Mouse (Mus musculus): ENCODE data around the gene Shc1. TPM values are rescaled to one million over a fixed set of nuclear protein-coding genes. Genes with fewer than 3 reads are reported as not detected.

Gene Shc1
- total and polyA plus RNA-seq, 3 experiments = 49.2 to 79.8 TPM; not detected in 1

DNA sequence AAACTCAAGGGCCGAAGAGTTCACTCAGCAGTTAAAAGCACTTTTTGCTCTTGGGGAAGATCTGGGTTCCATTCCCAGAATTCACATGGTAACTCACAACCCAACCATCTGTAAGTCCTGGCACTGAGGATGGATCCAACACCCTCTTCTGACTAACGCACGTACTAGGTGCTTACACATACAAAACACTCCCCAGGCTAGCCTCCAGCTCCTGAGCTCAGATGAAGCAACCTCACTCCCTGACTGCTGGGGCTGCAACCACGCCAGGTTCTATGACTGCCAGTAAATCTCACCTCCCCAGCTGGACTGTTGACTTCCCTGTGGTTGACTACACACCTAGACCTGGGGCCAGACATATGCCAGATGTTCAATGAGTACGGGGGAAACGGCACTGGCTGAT is 11.4 kb upstream of the Shc1 start:
- Histone ChIP-seq H3K27me3 (ENCODE audit: control insufficient read depth in 1 of 2, insufficient read depth in 2 of 2, low read length in 2 of 2) (no peaks in the 10 kb centered on the region), H3K36me3 (ENCODE audit: control insufficient read depth in 1 of 2, insufficient read depth in 2 of 2, low read length in 2 of 2) (peaks cover 7 to 11% of the 10 kb centered on the region in 2 experiments; a peak in 3 of 4 replicates), H3K4me1 (ENCODE audit: control insufficient read depth in 1 of 2, insufficient read depth in 2 of 2, low read length in 2 of 2) (peaks cover 0 to 6% of the 10 kb centered on the region in 2 experiments; a peak in 2 of 4 replicates), H3K9ac (ENCODE audit: control insufficient read depth, low read depth, low read length, poor library complexity, severe bottlenecking) (no peak overlapping the region), H3K27ac (ENCODE audit: control insufficient read depth, low read depth, low read length) (no peak overlapping the region), H3K79me2 (ENCODE audit: control insufficient read depth, insufficient read depth, low read length, poor library complexity) (peaks cover 10% of the 10 kb centered on the region), H3K4me3 (ENCODE audit: control insufficient read depth in 1 of 2, insufficient read depth in 1 of 2, low read depth in 2 of 2, low read length in 2 of 2) (no peak overlapping the region), H3K9me3 (replicated peaks; ENCODE audit: insufficient read depth, low read length) (no peaks in the 10 kb centered on the region)
- DNase-seq (ENCODE audit: low read depth, low spot score) = no peak
- TF ChIP-seq MAFK (IDR thresholded peaks at IDR 0.05; ENCODE audit: borderline replicate concordance, low read depth, low read length) = no peak
- no peak for TF ChIP-seq KAT2A (conservative IDR thresholded peaks at IDR 0.05; ENCODE audit: low read depth, low read length)
- no peak for TF ChIP-seq ZMIZ1 (IDR thresholded peaks at IDR 0.05; ENCODE audit: low read depth, low read length)

DNA sequence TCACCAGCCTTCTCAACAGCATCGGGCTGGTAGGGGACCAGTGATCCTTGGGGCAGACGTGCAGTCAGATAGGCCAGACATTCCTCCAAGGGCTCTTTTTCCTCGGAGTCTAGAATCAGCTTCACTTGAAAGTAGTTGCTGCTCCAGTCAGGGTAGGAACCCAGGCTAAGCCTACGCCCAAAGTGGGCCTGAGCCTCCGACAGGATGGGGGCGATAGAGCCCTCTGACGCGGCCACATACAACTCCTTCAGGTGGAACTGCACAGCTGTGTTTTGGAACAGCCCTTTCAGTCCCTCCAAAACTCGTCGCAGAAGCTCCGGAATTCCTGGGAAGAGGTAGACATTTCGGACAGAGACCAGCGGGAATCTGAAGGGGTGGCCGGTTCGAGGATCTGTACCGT is 9.8 kb upstream of the Shc1 start:
- no peak for DNase-seq (ENCODE audit: low read depth, low spot score)
- H3K9me3 ChIP-seq (replicated peaks; ENCODE audit: insufficient read depth, low read length) = no peaks in the 10 kb centered on the region
- no peaks in the 10 kb centered on the region for H3K27me3 ChIP-seq (ENCODE audit: control insufficient read depth in 1 of 2, insufficient read depth in 2 of 2, low read length in 2 of 2)
- no peak overlapping the region for H3K4me3 ChIP-seq (ENCODE audit: control insufficient read depth in 1 of 2, insufficient read depth in 1 of 2, low read depth in 2 of 2, low read length in 2 of 2)
- H3K36me3 ChIP-seq (ENCODE audit: control insufficient read depth in 1 of 2, insufficient read depth in 2 of 2, low read length in 2 of 2) = peaks cover 9 to 14% of the 10 kb centered on the region in 2 experiments
- H3K4me1 ChIP-seq (ENCODE audit: control insufficient read depth in 1 of 2, insufficient read depth in 2 of 2, low read length in 2 of 2) = peaks cover 0 to 8% of the 10 kb centered on the region in 2 experiments; a peak in 2 of 4 replicates
- no peak overlapping the region for H3K9ac ChIP-seq (ENCODE audit: control insufficient read depth, low read depth, low read length, poor library complexity, severe bottlenecking)
- H3K79me2 ChIP-seq (ENCODE audit: control insufficient read depth, insufficient read depth, low read length, poor library complexity) = peaks cover 10% of the 10 kb centered on the region
- no peak overlapping the region for H3K27ac ChIP-seq (ENCODE audit: control insufficient read depth, low read depth, low read length)
- no peak for TF ChIP-seq HCFC1 (IDR thresholded peaks at IDR 0.05; ENCODE audit: low read depth, low read length)
- TF ChIP-seq ZMIZ1 (IDR thresholded peaks at IDR 0.05; ENCODE audit: low read depth, low read length) = no peak
- peak in 1 of 3 experiments; percentile 17; a peak in 1 of 6 replicates for TF ChIP-seq CTCF (IDR thresholded peaks at IDR 0.05 in 2 of 3, conservative IDR thresholded peaks at IDR 0.05 in 1 of 3; ENCODE audit: control insufficient read depth in 1 of 3, insufficient read depth in 1 of 3, low read depth in 2 of 3, low read length in 3 of 3, poor library complexity in 1 of 3, severe bottlenecking in 1 of 3)
- TF ChIP-seq MYB (IDR thresholded peaks at IDR 0.05; ENCODE audit: low read depth, low read length) = no peak
- no peak for TF ChIP-seq POLR2A (IDR thresholded peaks at IDR 0.05; ENCODE audit: control insufficient read depth in 1 of 2, insufficient read depth in 1 of 2, low read depth in 1 of 2, low read length in 2 of 2, poor library complexity in 1 of 2)

DNA sequence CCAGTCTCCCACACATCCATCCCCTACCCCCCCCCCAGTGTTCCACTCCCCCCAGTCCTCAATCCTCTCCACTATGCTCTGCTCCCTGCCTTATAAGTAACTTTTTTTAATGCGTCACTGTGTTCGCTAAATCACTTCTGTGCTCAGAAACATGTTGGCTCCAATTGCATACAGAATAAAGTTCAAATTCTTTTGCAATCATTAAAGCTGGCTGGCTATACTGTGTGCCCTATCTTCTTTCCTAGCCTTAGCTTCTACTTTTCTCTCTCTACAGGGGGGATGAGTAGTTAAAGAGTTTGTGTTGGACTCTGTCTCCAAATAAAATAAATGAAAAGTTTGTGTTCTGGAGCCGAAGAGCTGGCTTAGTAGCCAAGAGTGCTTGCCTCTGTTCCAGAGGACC is 8.5 kb upstream of the Shc1 start:
- no peaks in the 10 kb centered on the region for H3K9me3 ChIP-seq (replicated peaks; ENCODE audit: insufficient read depth, low read length)
- DNase-seq (ENCODE audit: low read depth, low spot score) = no peak
- no peak overlapping the region for H3K4me3 ChIP-seq (ENCODE audit: control insufficient read depth in 1 of 2, insufficient read depth in 1 of 2, low read depth in 2 of 2, low read length in 2 of 2)
- H3K36me3 ChIP-seq (ENCODE audit: control insufficient read depth in 1 of 2, insufficient read depth in 2 of 2, low read length in 2 of 2) = peaks cover 7 to 14% of the 10 kb centered on the region in 2 experiments
- peaks cover 10% of the 10 kb centered on the region for H3K79me2 ChIP-seq (ENCODE audit: control insufficient read depth, insufficient read depth, low read length, poor library complexity)
- no peak overlapping the region for H3K27ac ChIP-seq (ENCODE audit: control insufficient read depth, low read depth, low read length)
- peaks cover 0 to 8% of the 10 kb centered on the region in 2 experiments; a peak in 2 of 4 replicates for H3K4me1 ChIP-seq (ENCODE audit: control insufficient read depth in 1 of 2, insufficient read depth in 2 of 2, low read length in 2 of 2)
- TF ChIP-seq ZKSCAN1 (IDR thresholded peaks at IDR 0.05; ENCODE audit: low read depth, low read length) = no peak
- no peak for TF ChIP-seq CHD2 (IDR thresholded peaks at IDR 0.05; ENCODE audit: low read length)
- no peak for TF ChIP-seq POLR2AphosphoS5 (IDR thresholded peaks at IDR 0.05; ENCODE audit: borderline replicate concordance, low read depth, low read length)
- TF ChIP-seq SMC3 (IDR thresholded peaks at IDR 0.05; ENCODE audit: low read depth, low read length) = no peak
- no peaks in the 10 kb centered on the region for H3K27me3 ChIP-seq (ENCODE audit: control insufficient read depth in 1 of 2, insufficient read depth in 2 of 2, low read length in 2 of 2)
- H3K9ac ChIP-seq (ENCODE audit: control insufficient read depth, low read depth, low read length, poor library complexity, severe bottlenecking) = no peak overlapping the region

Measured in MEL (cell line).